Mouse (Mus musculus) liver, postnatal 0 days (tissue): ENCODE measurements around the gene Nhsl1.

ENCODE experiments used
- CTCF ChIP-seq: sonication (generic); IDR thresholded peaks from 2 replicates; pipeline ENCODE4 v1.5.1; 2016; ENCODE audit warnings: antibody characterized with exemption, low read depth
- EP300 ChIP-seq: IDR thresholded peaks from 2 replicates; pipeline ENCODE4 v1.6.1; 2016; ENCODE audit warnings: antibody characterized with exemption, low read depth, mild to moderate bottlenecking

DNA sequence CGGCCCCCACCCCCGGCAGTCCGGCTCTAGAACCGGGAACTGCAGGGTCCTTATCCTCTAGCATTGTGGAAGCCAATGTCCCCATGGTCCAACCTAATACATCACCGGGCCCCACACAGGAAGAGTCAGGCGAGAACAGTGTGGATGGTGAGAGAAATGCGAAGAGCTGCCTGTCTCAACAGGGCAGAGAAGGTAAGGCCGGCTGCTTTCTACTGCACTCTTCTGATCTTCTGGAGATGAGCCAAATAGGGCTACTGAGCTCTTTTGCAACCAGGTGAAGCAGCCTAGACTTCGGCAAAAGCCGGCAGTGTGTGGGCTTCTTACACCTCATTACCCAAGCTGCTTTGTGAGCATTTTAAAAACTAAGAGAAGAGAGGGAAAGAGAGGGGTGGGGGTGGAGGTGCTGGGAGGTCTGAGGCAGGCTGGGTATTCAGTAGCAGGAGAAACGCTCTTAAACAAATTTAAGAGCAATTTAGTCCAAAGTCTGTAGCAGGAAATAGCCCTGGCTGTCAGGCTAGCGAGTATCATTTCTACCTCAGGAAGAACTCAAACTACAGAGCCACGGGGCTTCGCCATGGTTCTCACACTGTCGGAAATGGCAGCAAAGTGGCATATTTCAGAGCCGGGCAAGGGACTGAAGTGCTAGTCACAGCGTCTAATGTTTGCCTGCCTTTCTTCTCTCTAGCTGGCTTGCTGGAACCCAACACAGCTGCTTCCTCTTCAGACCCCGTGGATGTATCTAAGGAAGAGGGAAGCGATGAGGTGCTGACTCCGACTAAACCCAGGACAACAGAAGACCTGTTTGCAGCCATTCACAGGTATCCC lies 208.3 kb downstream of the Nhsl1 start:
- TF ChIP-seq CTCF (no peak), EP300 (no peak)
